Comparison of ENCODE assay signal across 9 mouse cellular contexts in genomic region chr10:45048622-45049021, GRCm38 (mm10). TPM values are rescaled to one million over a fixed set of nuclear protein-coding genes. Genes with fewer than 3 reads are reported as not detected.
DNase-seq lines count a peak whose midpoint lies in the region; ATAC-seq and TF ChIP-seq lines count a peak whose summit lies in the region.
"Had no signal": no experiment of that assay in that cellular context is flagged by ENCODE, and none has a peak within 500 bp of the region (broad histone marks: within the 10 kb centered on the region; RNA-seq: fewer than 3 reads in every experiment).

No protein-coding gene starts in this region.

- H3K36me3 ChIP-seq in lung, postnatal 0 days (ENCODE audit: insufficient read depth, low read length): no peaks in the 10 kb centered on the region
- H3K36me3 ChIP-seq: midbrain, embryonic 12.5 days had no signal

- TF ChIP-seq EP300 in lung, postnatal 0 days (IDR thresholded peaks at IDR 0.05): peak; percentile 39; the same call in 1 of the 2 replicates

- H3K4me1 ChIP-seq in lung, postnatal 0 days (ENCODE audit: insufficient read depth, low read depth, low read length): no peaks in the 10 kb centered on the region
- H3K4me1 ChIP-seq: midbrain, embryonic 12.5 days had no signal

- H3K4me3 ChIP-seq in lung, postnatal 0 days (ENCODE audit: low read depth, low read length): no peak overlapping the region; the same call in 1 of the 2 replicates
- H3K4me3 ChIP-seq: midbrain, embryonic 12.5 days had no signal

- peak overlapping the region; percentile 41 for H3K4me2 ChIP-seq in lung, postnatal 0 days (replicated peaks; ENCODE audit: low read depth, low read length)
- H3K4me2 ChIP-seq: midbrain, embryonic 12.5 days had no signal

- 0 out of 2 replicates have a peak overlapping the region, but pooled peaks have one; percentile 5 for H3K9ac ChIP-seq in lung, postnatal 0 days (replicated peaks; ENCODE audit: low read depth)
- H3K9ac ChIP-seq: midbrain, embryonic 12.5 days had no signal

- peak; percentile 20; the same call in 1 of the 2 replicates for TF ChIP-seq CTCF in lung, postnatal 0 days (IDR thresholded peaks at IDR 0.05)

- WGBS in lung, postnatal 0 days: 15% methylated on average over 11 of the region's 11 CpGs

- H3K27me3 ChIP-seq in lung, postnatal 0 days (replicated peaks; ENCODE audit: insufficient read depth, low read length): no peaks in the 10 kb centered on the region
- H3K27me3 ChIP-seq: midbrain, embryonic 12.5 days had no signal

- H3K9me3 ChIP-seq in lung, postnatal 0 days (ENCODE audit: low read length): no peaks in the 10 kb centered on the region
- H3K9me3 ChIP-seq: midbrain, embryonic 12.5 days had no signal

- DNase-seq in ES-CJ7 (ENCODE audit: low read depth, low spot score): peak; percentile 20
- DNase-seq in adrenal gland, postnatal 14 days: peak; percentile 63
- peak; percentile 91 for DNase-seq in lung, postnatal 0 days (ENCODE audit: low spot score)
- DNase-seq in urinary bladder, postnatal 36 days (ENCODE audit: low spot score in 2 of 2): peak; percentile 51 to 67
- no peak for DNase-seq in cerebellum, adult 9-10 months
- no peak for DNase-seq in cerebellum, postnatal 10 days
- DNase-seq in cerebellum, adult 18-20 months: no peak

- ATAC-seq in hematopoietic stem cell, adult 5-6 weeks (replicated peaks in 1 of 2; ENCODE audit: insufficient read depth in 1 of 2, low FRiP score in 2 of 2, low TSS enrichment in 1 of 2, low read depth in 1 of 2, poor library complexity in 2 of 2, severe bottlenecking in 2 of 2): peak; percentile 28 to 60; a peak in 1 of 4 replicates
- ATAC-seq in lung, postnatal 0 days: peak; percentile 92

- peak overlapping the region; percentile 44 for H3K27ac ChIP-seq in lung, postnatal 0 days (ENCODE audit: low read length)
- H3K27ac ChIP-seq: midbrain, embryonic 12.5 days had no signal

RNA-seq across cellular contexts. Expression of gene Prep, which starts 18.4 kb away (rescaled TPM):
- 18.3 and 19.7 TPM in 2 replicates for total RNA-seq in adrenal gland, postnatal 14 days (2021)
- 12.1 and 13.6 TPM in 2 replicates for total RNA-seq in hematopoietic stem cell, adult 5-6 weeks (2017)
- 20.1 and 22.6 TPM in 2 replicates for polyA plus RNA-seq in lung, postnatal 0 days (2015; fragmentation: Nextera tagmentation; extraction: Ambion mirVana)

Comparison
In these comparisons a context has a peak if more than half of its experiments do, and no peak if none do; other contexts are left out.
1. DNase-seq: peak in ES-CJ7 (single experiment), adrenal gland, postnatal 14 days (single experiment), lung, postnatal 0 days (single experiment) and urinary bladder, postnatal 36 days (2 of 2); none in cerebellum, adult 9-10 months (single experiment), cerebellum, postnatal 10 days (0 of 2) and cerebellum, adult 18-20 months (0 of 2).